Mouse (Mus musculus): ENCODE results near the gene Scamp5.

- TF ChIP-seq CTCF (IDR thresholded peaks at IDR 0.05; ENCODE audit: low read depth) (no peak), EP300 (optimal IDR thresholded peaks at IDR 0.05) (no peak)
Observed at GRCm38 (mm10) chr9:57453516-57453915, 14.3 kb downstream of the Scamp5 start.
